29 mouse cellular contexts compared by ENCODE assay signal in the genomic region with DNA sequence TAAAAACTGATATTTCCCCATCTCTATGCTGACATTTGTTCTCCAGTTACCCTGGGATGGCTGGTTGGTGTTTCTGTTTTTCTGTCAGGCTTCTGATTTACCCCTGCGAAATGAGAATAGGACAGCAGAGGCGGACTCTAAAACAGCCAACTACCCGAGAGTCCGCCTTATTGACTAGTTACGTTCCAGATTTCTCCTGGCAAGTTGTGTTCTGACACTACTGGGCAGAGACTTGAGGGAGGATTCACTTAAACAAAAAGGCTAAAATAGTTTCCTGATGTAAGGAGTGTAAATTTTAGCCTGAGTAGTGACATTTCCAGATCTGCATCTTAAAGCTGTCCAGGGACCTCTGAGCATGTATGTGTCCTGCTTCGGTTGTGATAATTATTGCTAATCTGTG.
"Had no signal": no experiment of that assay in that cellular context is flagged by ENCODE, and none has a peak within 500 bp of the region (broad histone marks: within the 10 kb centered on the region; RNA-seq: fewer than 3 reads in every experiment).

No protein-coding gene starts in this region.

- H3K36me3 ChIP-seq: embryonic facial prominence, embryonic 10.5 days; embryonic facial prominence, embryonic 12.5 days; embryonic facial prominence, embryonic 15.5 days; forebrain, embryonic 12.5 days had no signal

- ATAC-seq: forebrain, embryonic 13.5 days; forebrain, embryonic 14.5 days; forebrain, embryonic 15.5 days; forebrain, embryonic 16.5 days; forebrain, postnatal 0 days had no signal

- H3K9me3 ChIP-seq: embryonic facial prominence, embryonic 10.5 days; embryonic facial prominence, embryonic 12.5 days; embryonic facial prominence, embryonic 13.5 days; embryonic facial prominence, embryonic 15.5 days; forebrain, embryonic 10.5 days; forebrain, embryonic 12.5 days; forebrain, embryonic 13.5 days; forebrain, embryonic 15.5 days; heart, embryonic 10.5 days had no signal

- DNase-seq: cerebellum, adult 8-10 months; cerebellum, adult 9-10 months; cerebellum, adult 9-11 months; cerebellum, postnatal 10 days; cerebellum, postnatal 14 days; cerebellum, postnatal 25 days; cerebellum, postnatal 36 days; embryo, embryonic 11 days; forebrain, postnatal 0 days; gastrocnemius, adult 2 months; gastrocnemius, postnatal 10 days; gastrocnemius, postnatal 14 days; gastrocnemius, postnatal 25 days; gastrocnemius, postnatal 36 days; heart, adult 11 months; heart, adult 18-20 months; heart, adult 2 months had no signal

- H3K9ac ChIP-seq: embryonic facial prominence, embryonic 12.5 days; embryonic facial prominence, embryonic 13.5 days; embryonic facial prominence, embryonic 15.5 days; forebrain, embryonic 12.5 days; forebrain, embryonic 13.5 days; forebrain, embryonic 15.5 days; forebrain, postnatal 0 days had no signal

- H3K27me3 ChIP-seq: embryonic facial prominence, embryonic 12.5 days; embryonic facial prominence, embryonic 13.5 days; embryonic facial prominence, embryonic 15.5 days; forebrain, embryonic 12.5 days; forebrain, embryonic 13.5 days; forebrain, embryonic 15.5 days had no signal

- H3K27ac ChIP-seq: embryonic facial prominence, embryonic 10.5 days; embryonic facial prominence, embryonic 12.5 days; embryonic facial prominence, embryonic 13.5 days; embryonic facial prominence, embryonic 15.5 days; forebrain, embryonic 10.5 days; forebrain, embryonic 12.5 days; forebrain, embryonic 13.5 days; forebrain, embryonic 15.5 days; gastrocnemius, adult 2 months; heart, adult 2 months; heart, embryonic 10.5 days had no signal

- H3K4me1 ChIP-seq: embryonic facial prominence, embryonic 12.5 days; embryonic facial prominence, embryonic 15.5 days; heart, embryonic 10.5 days had no signal

- H3K4me3 ChIP-seq: embryonic facial prominence, embryonic 10.5 days; embryonic facial prominence, embryonic 12.5 days; embryonic facial prominence, embryonic 13.5 days; embryonic facial prominence, embryonic 15.5 days; erythroblast, embryonic 14.5 days; forebrain, embryonic 10.5 days; forebrain, embryonic 12.5 days; forebrain, embryonic 13.5 days; forebrain, embryonic 15.5 days; gastrocnemius, adult 2 months; heart, adult 2 months; heart, embryonic 10.5 days had no signal

- H3K4me2 ChIP-seq: embryonic facial prominence, embryonic 12.5 days; embryonic facial prominence, embryonic 13.5 days; embryonic facial prominence, embryonic 15.5 days; forebrain, embryonic 12.5 days; forebrain, embryonic 13.5 days; forebrain, embryonic 15.5 days had no signal
